20 mouse cellular contexts compared by ENCODE assay signal in the genomic region with DNA sequence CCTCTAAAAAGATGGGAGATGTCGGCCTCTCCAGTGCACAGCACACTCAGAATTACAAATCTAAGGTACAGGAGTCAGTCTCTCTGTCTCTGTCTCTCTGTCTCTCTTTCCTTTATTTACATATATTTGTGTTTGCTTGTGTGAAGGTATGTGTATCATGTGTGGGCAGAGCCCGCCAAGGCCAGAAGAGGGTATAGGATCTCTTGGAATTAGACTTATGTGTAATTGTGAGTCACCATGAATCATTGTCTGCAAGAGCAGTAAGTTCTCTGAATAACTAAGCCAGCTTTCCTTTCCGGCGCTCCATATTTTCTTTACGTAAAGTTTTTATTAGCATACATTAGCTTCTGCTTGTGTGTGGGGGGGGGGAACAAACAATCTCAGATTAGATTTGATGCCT. TPM values are rescaled to one million over a fixed set of nuclear protein-coding genes. Genes with fewer than 3 reads are reported as not detected.
DNase-seq lines count a peak whose midpoint lies in the region; ATAC-seq and TF ChIP-seq lines count a peak whose summit lies in the region.
"Had no signal": no experiment of that assay in that cellular context is flagged by ENCODE, and none has a peak within 500 bp of the region (broad histone marks: within the 10 kb centered on the region; RNA-seq: fewer than 3 reads in every experiment).

No protein-coding gene starts in this region.

- H3K4me1 ChIP-seq in kidney, adult 2 months (ENCODE audit: control insufficient read depth, insufficient read depth, low read length): peaks cover 27% of the 10 kb centered on the region; the same call in 1 of the 2 replicates
- H3K4me1 ChIP-seq in liver, embryonic 14.5 days (replicated peaks; ENCODE audit: control insufficient read depth in 2 of 2, insufficient read depth in 2 of 2, low read length in 1 of 2): peaks cover 0 to 4% of the 10 kb centered on the region in 2 experiments; a peak in 2 of 4 replicates
- no peaks in the 10 kb centered on the region for H3K4me1 ChIP-seq in liver, embryonic 11.5 days (replicated peaks; ENCODE audit: control insufficient read depth, insufficient read depth, low read length)
- H3K4me1 ChIP-seq in liver, embryonic 16.5 days (ENCODE audit: control insufficient read depth, low read depth, low read length): no peaks in the 10 kb centered on the region
- H3K4me1 ChIP-seq: forebrain, embryonic 13.5 days had no signal

- H3K27me3 ChIP-seq in kidney, adult 2 months (replicated peaks; ENCODE audit: control insufficient read depth, insufficient read depth, low read length): no peaks in the 10 kb centered on the region
- H3K27me3 ChIP-seq in liver, embryonic 14.5 days (ENCODE audit: control insufficient read depth, insufficient read depth, low read length): no peaks in the 10 kb centered on the region
- H3K27me3 ChIP-seq in liver, embryonic 11.5 days (replicated peaks; ENCODE audit: control insufficient read depth, insufficient read depth, low read length): no peaks in the 10 kb centered on the region
- H3K27me3 ChIP-seq in liver, embryonic 16.5 days (ENCODE audit: control insufficient read depth, insufficient read depth, low read depth, low read length): no peaks in the 10 kb centered on the region
- H3K27me3 ChIP-seq: CH12.LX; forebrain, embryonic 13.5 days; limb, embryonic 12.5 days; neural tube, embryonic 12.5 days had no signal

- peak overlapping the region; percentile 29 for H3K4me2 ChIP-seq in liver, embryonic 14.5 days (ENCODE audit: low read depth)
- no peak overlapping the region for H3K4me2 ChIP-seq in liver, embryonic 11.5 days
- H3K4me2 ChIP-seq in liver, embryonic 16.5 days (ENCODE audit: low read depth, low read length): peak overlapping the region; percentile 30; the same call in 1 of the 2 replicates
- H3K4me2 ChIP-seq: forebrain, embryonic 13.5 days; limb, embryonic 12.5 days; midbrain, embryonic 11.5 days had no signal

- no peak for DNase-seq in kidney, adult 2 months
- no peak for DNase-seq in kidney, postnatal 4 days
- no peak for DNase-seq in liver, embryonic 14.5 days (ENCODE audit: low read depth in 3 of 3, low spot score in 3 of 3)
- no peak for DNase-seq in liver, embryonic 11.5 days (ENCODE audit: low spot score)
- DNase-seq in cerebellum, postnatal 4 days (ENCODE audit: low spot score in 2 of 2): no peak
- DNase-seq in lung, adult 18-20 months: no peak
- DNase-seq: cerebellum, adult 2 months; gastrocnemius, postnatal 14 days; right cerebral cortex, adult 18-20 months; thymus, postnatal 36 days had no signal

- H3K4me3 ChIP-seq in kidney, adult 2 months (ENCODE audit: insufficient read depth, low read depth, low read length): peak overlapping the region; percentile 48
- no peak overlapping the region for H3K4me3 ChIP-seq in liver, embryonic 14.5 days (ENCODE audit: insufficient read depth in 1 of 2, low read depth in 2 of 2, low read length in 2 of 2)
- no peak overlapping the region for H3K4me3 ChIP-seq in liver, embryonic 11.5 days (ENCODE audit: low read depth, low read length)
- peak overlapping the region; percentile 17; the same call in 1 of the 2 replicates for H3K4me3 ChIP-seq in liver, embryonic 16.5 days (ENCODE audit: low read depth, low read length)
- H3K4me3 ChIP-seq: erythroblast, embryonic 14.5 days; forebrain, embryonic 13.5 days; hindbrain, embryonic 10.5 days; limb, embryonic 12.5 days; neural tube, embryonic 12.5 days had no signal

- TF ChIP-seq CTCF in kidney, adult 2 months (conservative IDR thresholded peaks at IDR 0.05; ENCODE audit: insufficient read depth, insufficient read length, low read depth, low read length): no peak
- no peak for TF ChIP-seq CTCF in liver, embryonic 14.5 days (IDR thresholded peaks at IDR 0.05; ENCODE audit: low read depth)

- no peak for TF ChIP-seq EP300 in liver, embryonic 14.5 days (IDR thresholded peaks at IDR 0.05; ENCODE audit: low read depth)

- no peak overlapping the region for H3K9ac ChIP-seq in liver, embryonic 14.5 days (replicated peaks)
- no peak overlapping the region for H3K9ac ChIP-seq in liver, embryonic 11.5 days (ENCODE audit: low read depth, low read length)
- no peak overlapping the region for H3K9ac ChIP-seq in liver, embryonic 16.5 days (ENCODE audit: low read depth, low read length)
- H3K9ac ChIP-seq: forebrain, embryonic 13.5 days; limb, embryonic 12.5 days; neural tube, embryonic 12.5 days had no signal

- no peak for ATAC-seq in liver, embryonic 14.5 days (ENCODE audit: insufficient read depth)
- ATAC-seq in liver, embryonic 11.5 days (replicated peaks; ENCODE audit: low FRiP score): no peak
- 0 out of 2 replicates have a peak, but pooled peaks have one; percentile 13 for ATAC-seq in liver, embryonic 16.5 days (ENCODE audit: low read depth)
- ATAC-seq in inflammation-experienced regulatory T-cells, adult 6 months: no peak
- ATAC-seq: forebrain, embryonic 13.5 days had no signal

- H3K27ac ChIP-seq in kidney, adult 2 months (ENCODE audit: insufficient read depth, low read depth, low read length): peak overlapping the region; percentile 99
- H3K27ac ChIP-seq in liver, embryonic 14.5 days: no peak overlapping the region
- H3K27ac ChIP-seq in liver, embryonic 11.5 days (ENCODE audit: low read depth, low read length): no peak overlapping the region
- no peak overlapping the region for H3K27ac ChIP-seq in liver, embryonic 16.5 days (ENCODE audit: low read length)
- H3K27ac ChIP-seq: forebrain, embryonic 13.5 days; hindbrain, embryonic 10.5 days; limb, embryonic 12.5 days; macrophage; neural tube, embryonic 12.5 days had no signal

- peaks cover 6% of the 10 kb centered on the region; the same call in 1 of the 2 replicates for H3K36me3 ChIP-seq in kidney, adult 2 months (ENCODE audit: control insufficient read depth, insufficient read depth, low read length)
- no peaks in the 10 kb centered on the region for H3K36me3 ChIP-seq in liver, embryonic 14.5 days (replicated peaks; ENCODE audit: control insufficient read depth, insufficient read depth, low read depth)
- no peaks in the 10 kb centered on the region for H3K36me3 ChIP-seq in liver, embryonic 11.5 days (ENCODE audit: control insufficient read depth, insufficient read depth, low read length)
- no peaks in the 10 kb centered on the region for H3K36me3 ChIP-seq in liver, embryonic 16.5 days (ENCODE audit: control insufficient read depth, insufficient read depth)
- H3K36me3 ChIP-seq: hindbrain, embryonic 10.5 days; limb, embryonic 12.5 days; neural tube, embryonic 12.5 days had no signal

- H3K9me3 ChIP-seq in liver, embryonic 14.5 days (ENCODE audit: control insufficient read depth, low read length): no peaks in the 10 kb centered on the region
- no peaks in the 10 kb centered on the region for H3K9me3 ChIP-seq in liver, embryonic 11.5 days (ENCODE audit: control insufficient read depth, low read length)
- no peaks in the 10 kb centered on the region for H3K9me3 ChIP-seq in liver, embryonic 16.5 days (replicated peaks; ENCODE audit: control insufficient read depth, low read length)
- H3K9me3 ChIP-seq: forebrain, embryonic 13.5 days; hindbrain, embryonic 10.5 days; limb, embryonic 12.5 days; neural tube, embryonic 12.5 days had no signal

- no peak for TF ChIP-seq POLR2A in kidney, adult 2 months (IDR thresholded peaks at IDR 0.05; ENCODE audit: low read depth, low read length)

- WGBS in kidney, adult 2 months: 48% methylated on average over 5 of the region's 5 CpGs
- WGBS in liver, embryonic 14.5 days (ENCODE audit: insufficient replicate concordance): 74% methylated on average over 5 of the region's 5 CpGs
- 88% methylated on average over 5 of the region's 5 CpGs for WGBS in liver, embryonic 11.5 days
- 64% methylated on average over 5 of the region's 5 CpGs for WGBS in liver, embryonic 16.5 days (ENCODE audit: insufficient replicate concordance)

RNA-seq across cellular contexts. Expression of a gene that starts 7.7 kb away (rescaled TPM):
- 55.4 and 73.5 TPM in 2 replicates for polyA plus RNA-seq in kidney, adult 2 months (2012; rRNA removed)
- 9.7 and 9.8 TPM in 2 replicates for polyA plus RNA-seq in liver, embryonic 14.5 days (2012; rRNA removed)
- polyA plus RNA-seq in liver, embryonic 14.5 days (2014; fragmentation: Nextera tagmentation; extraction: Ambion mirVana): 12.7 and 13.6 TPM in 2 replicates
- polyA plus RNA-seq in liver, embryonic 11.5 days (2014; fragmentation: Nextera tagmentation; extraction: Ambion mirVana): 24.3 and 25.9 TPM in 2 replicates
- polyA plus RNA-seq in liver, embryonic 16.5 days (2015; fragmentation: Nextera tagmentation; extraction: Ambion mirVana): 15.3 and 16.6 TPM in 2 replicates
- polyA plus RNA-seq in inflammation-experienced regulatory T-cells, adult 6 months (2017; shearing (Covaris generic)): under 1 TPM in 1 of 3 experiments, not detected in 2; 0.15 TPM

Comparison
In these comparisons a context has a peak if more than half of its experiments do, and no peak if none do; other contexts are left out.
1. H3K4me3 ChIP-seq: peak in kidney, adult 2 months (single experiment) and liver, embryonic 16.5 days (single experiment); none in liver, embryonic 14.5 days (0 of 2) and liver, embryonic 11.5 days (single experiment).
2. RNA of a gene that starts 7.7 kb away (polyA plus RNA-seq): 55.4 to 73.5 TPM in kidney, adult 2 months, 24.3 to 25.9 TPM in liver, embryonic 11.5 days, 15.3 to 16.6 TPM in liver, embryonic 16.5 days and 9.7 to 13.6 TPM in liver, embryonic 14.5 days; 0.15 TPM in inflammation-experienced regulatory T-cells, adult 6 months; every median in the first group is over 4 times any median in the second.